Mouse (Mus musculus) hematopoietic stem cell, adult 5-6 weeks (primary cell): ENCODE results near the gene Speg. TPM values are rescaled to one million over a fixed set of nuclear protein-coding genes. Genes with fewer than 3 reads are reported as not detected.

Source experiments
- ATAC-seq, 2 experiments: fragments of 125-278 bp in 1 of 2; replicated peaks in 1 of 2; 2 replicates each; pipeline ENCODE4 v1.8.0; 2016 to 2017; ENCODE audit warnings: inconsistent platforms in 2 of 2, mild to moderate bottlenecking in 2 of 2, moderate number of reproducible peaks in 2 of 2, low read depth in 1 of 2, moderate TSS enrichment in 1 of 2; ENCODE audit not compliant: low FRiP score in 2 of 2, poor library complexity in 2 of 2, severe bottlenecking in 2 of 2, insufficient read depth in 1 of 2, low TSS enrichment in 1 of 2
- total RNA-seq: library from RNA; stranded (forward); fragments of 172-1452, 232-1000 nt; gene quantifications from 2 replicates; pipeline ENCODE4 v1.2.3, GENCODE M21; 2017

The Speg gene
- total RNA-seq, 1 experiment from 2014 or later: 2.4 TPM

- ATAC-seq: no peak
These were observed 9.5 kb downstream of the Speg start for GRCm38 (mm10) chr1:75384470-75385141.

GRCm38 (mm10) chr1:75385142-75385730, 10.1 kb downstream of the Speg start:
- no peak for ATAC-seq

- ATAC-seq: no peak
These were observed 11.1 kb downstream of the Speg start for GRCm38 (mm10) chr1:75386149-75386548.

GRCm38 (mm10) chr1:75387469-75387928, 12.4 kb downstream of the Speg start:
- no peak for ATAC-seq

- peak in 1 of 2 experiments; percentile 12; a peak in 1 of 4 replicates for ATAC-seq
These were observed 13.1 kb downstream of the Speg start for GRCm38 (mm10) chr1:75387929-75388897.

- no peak for ATAC-seq
These were observed 13.9 kb downstream of the Speg start for GRCm38 (mm10) chr1:75388898-75389515.

DNA sequence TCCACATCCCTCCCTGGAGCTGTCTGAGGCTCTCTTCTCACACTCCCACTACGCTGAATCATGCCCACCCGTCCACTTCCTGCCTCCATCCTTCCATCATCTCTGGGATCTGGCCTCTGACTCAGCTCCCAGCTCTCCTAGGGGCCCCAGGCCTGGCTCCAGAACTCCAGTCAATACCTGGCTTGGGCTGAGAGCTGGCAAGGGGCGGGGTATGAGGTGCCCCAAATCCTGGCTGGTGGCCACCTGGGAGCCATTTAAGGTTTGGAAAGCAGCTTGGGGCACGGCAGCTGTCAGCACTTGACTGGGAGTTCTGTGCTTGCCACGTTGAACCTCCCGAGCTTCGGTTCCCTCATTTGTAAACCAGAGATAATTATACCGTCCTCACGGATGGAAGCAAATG, 18.0 kb downstream of the Speg start:
- no peak for ATAC-seq

GRCm38 (mm10) chr1:75393846-75394245, 18.7 kb downstream of the Speg start:
- ATAC-seq: no peak

GRCm38 (mm10) chr1:75398761-75399402, 23.8 kb downstream of the Speg start:
- ATAC-seq: peak; percentile 90

- ATAC-seq: peak in 1 of 2 experiments; percentile 22; a peak in 1 of 4 replicates
These were observed 24.8 kb downstream of the Speg start for GRCm38 (mm10) chr1:75399755-75400492.

GRCm38 (mm10) chr1:75400493-75401115, 25.5 kb downstream of the Speg start:
- ATAC-seq: no peak

GRCm38 (mm10) chr1:75405547-75405946, 30.4 kb downstream of the Speg start:
- no peak for ATAC-seq

DNA sequence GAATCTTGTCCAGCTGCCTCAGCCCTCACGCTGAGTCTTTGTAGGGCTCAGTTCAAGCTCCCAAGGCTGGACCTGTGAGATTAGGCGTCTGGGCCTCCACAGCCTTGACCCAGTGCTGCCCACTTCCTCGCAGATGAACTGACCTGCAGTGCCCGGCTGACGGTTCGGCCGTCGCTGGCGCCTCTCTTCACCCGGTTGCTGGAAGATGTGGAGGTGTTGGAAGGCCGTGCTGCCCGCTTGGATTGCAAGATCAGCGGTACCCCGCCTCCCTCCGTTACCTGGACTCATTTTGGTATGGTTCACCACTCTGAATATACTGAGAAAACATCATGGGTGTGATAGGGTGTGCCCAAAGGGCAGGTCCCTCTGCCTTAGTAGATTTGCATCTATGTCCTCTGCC, 31.1 kb downstream of the Speg start:
- ATAC-seq: no peak

DNA sequence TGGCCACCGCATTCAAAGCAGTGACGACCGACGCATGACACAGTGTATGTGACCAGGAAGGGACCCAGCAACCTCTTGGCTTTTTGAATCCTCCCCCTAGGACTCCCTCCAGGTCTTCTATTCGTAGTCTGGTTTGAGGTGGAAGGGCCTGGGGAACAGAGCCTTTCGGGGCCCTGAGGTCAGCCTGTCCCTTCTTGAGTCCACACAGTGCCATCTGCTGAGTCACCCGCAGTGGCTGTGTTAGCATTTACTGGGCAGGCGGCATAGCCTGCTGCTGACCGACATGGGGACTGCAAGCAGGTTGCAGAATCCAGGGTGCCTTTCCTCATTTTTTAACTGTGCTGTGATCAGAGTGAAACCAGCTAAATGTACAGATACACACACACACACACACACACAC, 32.0 kb downstream of the Speg start:
- no peak for ATAC-seq

DNA sequence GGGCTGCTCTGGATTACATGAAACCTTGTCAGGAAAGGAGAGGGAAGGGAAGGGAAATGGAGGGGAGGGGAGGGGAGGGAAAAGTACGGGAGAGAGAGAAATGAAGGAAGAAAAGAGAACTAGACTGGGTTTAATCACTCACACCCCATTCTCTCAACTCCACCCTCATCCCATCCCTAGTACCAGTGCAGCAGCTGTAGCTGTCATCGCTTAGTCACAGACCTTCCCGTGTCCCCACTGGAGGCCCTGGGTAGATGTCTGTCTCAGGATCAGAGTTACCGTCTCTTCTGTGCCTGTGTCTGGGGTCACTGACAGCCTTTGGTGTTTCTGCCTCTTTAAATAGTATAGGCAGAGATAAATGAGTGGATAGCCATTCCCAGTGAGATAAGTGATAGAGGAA, 33.1 kb downstream of the Speg start:
- ATAC-seq: no peak

DNA sequence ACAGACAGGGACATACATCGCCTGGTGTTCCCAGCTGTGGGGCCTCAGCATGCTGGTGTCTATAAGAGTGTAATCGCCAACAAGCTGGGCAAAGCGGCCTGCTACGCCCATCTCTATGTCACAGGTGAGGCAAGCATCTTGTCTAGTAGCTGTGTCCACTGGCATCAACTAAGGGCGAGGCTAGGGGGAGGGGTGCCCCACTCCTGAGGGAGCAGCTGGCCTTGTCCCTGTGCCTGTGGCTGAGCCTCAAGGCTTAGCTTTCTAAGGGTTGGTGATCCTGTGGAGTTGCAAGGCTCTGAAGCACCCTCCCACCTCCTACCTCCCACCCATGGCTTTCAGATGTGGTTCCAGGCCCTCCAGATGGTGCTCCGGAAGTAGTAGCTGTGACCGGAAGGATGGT, 34.9 kb downstream of the Speg start:
- ATAC-seq: no peak
